Comparison of ENCODE assay signal across 17 mouse cellular contexts in genomic region chr1:87709020-87709419, GRCm38 (mm10). TPM values are rescaled to one million over a fixed set of nuclear protein-coding genes. Genes with fewer than 3 reads are reported as not detected.
A peak's percentile ranks its signal among the peaks of the same experiment; 100 is the strongest.
DNase-seq lines count a peak whose midpoint lies in the region; ATAC-seq lines count a peak whose summit lies in the region.
"Had no signal": no experiment of that assay in that cellular context is flagged by ENCODE, and none has a peak within 500 bp of the region (broad histone marks: within the 10 kb centered on the region; RNA-seq: fewer than 3 reads in every experiment).

No protein-coding gene starts in this region.

- H3K4me1 ChIP-seq in forebrain, embryonic 15.5 days: peaks cover 13% of the 10 kb centered on the region
- H3K4me1 ChIP-seq in forebrain, embryonic 10.5 days: peaks cover 7% of the 10 kb centered on the region; the same call in 1 of the 2 replicates
- peaks cover 5% of the 10 kb centered on the region; the same call in 1 of the 2 replicates for H3K4me1 ChIP-seq in midbrain, embryonic 14.5 days (ENCODE audit: control insufficient read depth, insufficient read depth, low read length)
- H3K4me1 ChIP-seq in midbrain, embryonic 10.5 days: peaks cover 11% of the 10 kb centered on the region; the same call in 1 of the 2 replicates
- H3K4me1 ChIP-seq: embryonic facial prominence, embryonic 15.5 days; limb, embryonic 15.5 days had no signal

- ATAC-seq in forebrain, embryonic 15.5 days (replicated peaks): peak; percentile 82
- no peak for ATAC-seq in midbrain, embryonic 14.5 days (ENCODE audit: low FRiP score, low TSS enrichment)
- ATAC-seq: intestine, embryonic 16.5 days had no signal

- no peaks in the 10 kb centered on the region for H3K36me3 ChIP-seq in forebrain, embryonic 15.5 days
- no peaks in the 10 kb centered on the region for H3K36me3 ChIP-seq in forebrain, embryonic 10.5 days (replicated peaks)
- H3K36me3 ChIP-seq in midbrain, embryonic 14.5 days (ENCODE audit: control insufficient read depth, insufficient read depth, low read length): no peaks in the 10 kb centered on the region
- H3K36me3 ChIP-seq in midbrain, embryonic 10.5 days: no peaks in the 10 kb centered on the region
- H3K36me3 ChIP-seq: embryonic facial prominence, embryonic 15.5 days; hindbrain, embryonic 10.5 days; limb, embryonic 15.5 days had no signal

- H3K27me3 ChIP-seq in forebrain, embryonic 15.5 days: no peaks in the 10 kb centered on the region
- no peaks in the 10 kb centered on the region for H3K27me3 ChIP-seq in forebrain, embryonic 10.5 days (ENCODE audit: poor library complexity, severe bottlenecking)
- H3K27me3 ChIP-seq in midbrain, embryonic 14.5 days (ENCODE audit: control insufficient read depth, insufficient read depth, low read length): no peaks in the 10 kb centered on the region
- H3K27me3 ChIP-seq in midbrain, embryonic 10.5 days (ENCODE audit: low read depth, poor library complexity, severe bottlenecking): no peaks in the 10 kb centered on the region
- H3K27me3 ChIP-seq: heart, embryonic 12.5 days; limb, embryonic 15.5 days had no signal

- 18% methylated on average over 6 of the region's 6 CpGs for WGBS in forebrain, embryonic 15.5 days
- WGBS in forebrain, embryonic 10.5 days: 74% methylated on average over 6 of the region's 6 CpGs
- WGBS in midbrain, embryonic 14.5 days: 27% methylated on average over 6 of the region's 6 CpGs
- 72% methylated on average over 6 of the region's 6 CpGs for WGBS in midbrain, embryonic 10.5 days

- no peak for DNase-seq in forebrain, embryonic 10.5 days (ENCODE audit: extremely low spot score, low spot score)
- DNase-seq in midbrain, embryonic 14.5 days: peak; percentile 49
- no peak for DNase-seq in midbrain, embryonic 10.5 days (ENCODE audit: low spot score)
- DNase-seq in left cerebral cortex, adult 9 months (ENCODE audit: low spot score in 2 of 2): peak; percentile 72 to 73
- no peak for DNase-seq in retina, postnatal 1 day
- DNase-seq in cerebellum, postnatal 25 days: no peak
- DNase-seq in thymus, postnatal 0 days (ENCODE audit: low spot score): no peak
- DNase-seq: adrenal gland, postnatal 14 days; gastrocnemius, postnatal 10 days; kidney, postnatal 36 days; lung, postnatal 36 days had no signal

- H3K4me3 ChIP-seq in forebrain, embryonic 15.5 days: no peak overlapping the region
- no peak overlapping the region for H3K4me3 ChIP-seq in forebrain, embryonic 10.5 days
- no peak overlapping the region for H3K4me3 ChIP-seq in midbrain, embryonic 14.5 days (replicated peaks; ENCODE audit: low read depth, low read length)
- no peak overlapping the region for H3K4me3 ChIP-seq in midbrain, embryonic 10.5 days
- H3K4me3 ChIP-seq: embryonic facial prominence, embryonic 15.5 days; heart, embryonic 12.5 days; hindbrain, embryonic 10.5 days; limb, embryonic 15.5 days had no signal

- no peak overlapping the region for H3K4me2 ChIP-seq in forebrain, embryonic 15.5 days (replicated peaks)
- no peak overlapping the region for H3K4me2 ChIP-seq in midbrain, embryonic 14.5 days (ENCODE audit: low read length)
- H3K4me2 ChIP-seq: embryonic facial prominence, embryonic 15.5 days; heart, embryonic 12.5 days; limb, embryonic 15.5 days had no signal

- no peaks in the 10 kb centered on the region for H3K9me3 ChIP-seq in forebrain, embryonic 15.5 days
- peaks cover 9% of the 10 kb centered on the region; the same call in 1 of the 2 replicates for H3K9me3 ChIP-seq in forebrain, embryonic 10.5 days
- no peaks in the 10 kb centered on the region for H3K9me3 ChIP-seq in midbrain, embryonic 14.5 days (ENCODE audit: control insufficient read depth, low read length)
- no peaks in the 10 kb centered on the region; the same call in 1 of the 2 replicates for H3K9me3 ChIP-seq in midbrain, embryonic 10.5 days (replicated peaks)
- H3K9me3 ChIP-seq: embryonic facial prominence, embryonic 15.5 days; limb, embryonic 15.5 days had no signal

- H3K27ac ChIP-seq in forebrain, embryonic 15.5 days (replicated peaks): peak overlapping the region; percentile 74
- no peak overlapping the region for H3K27ac ChIP-seq in forebrain, embryonic 10.5 days
- H3K27ac ChIP-seq in midbrain, embryonic 14.5 days (replicated peaks; ENCODE audit: low read depth, low read length): peak overlapping the region; percentile 61
- no peak overlapping the region for H3K27ac ChIP-seq in midbrain, embryonic 10.5 days (replicated peaks)
- H3K27ac ChIP-seq: embryonic facial prominence, embryonic 15.5 days; hindbrain, embryonic 10.5 days; limb, embryonic 15.5 days had no signal

- no peak overlapping the region for H3K9ac ChIP-seq in forebrain, embryonic 15.5 days (replicated peaks)
- no peak overlapping the region for H3K9ac ChIP-seq in midbrain, embryonic 14.5 days (replicated peaks; ENCODE audit: low read length)
- H3K9ac ChIP-seq: embryonic facial prominence, embryonic 15.5 days; heart, embryonic 12.5 days; limb, embryonic 15.5 days had no signal

RNA-seq across cellular contexts. Expression of gene Atg16l1, which starts 46.6 kb away (rescaled TPM):
- 60.2 and 64.0 TPM in 2 replicates for polyA plus RNA-seq in forebrain, embryonic 15.5 days (2015; fragmentation: Nextera tagmentation; extraction: Ambion mirVana)
- 34.9 and 36.0 TPM in 2 replicates for polyA plus RNA-seq in forebrain, embryonic 10.5 days (2016; fragmentation: Nextera tagmentation; extraction: Ambion mirVana)
- polyA plus RNA-seq in midbrain, embryonic 14.5 days (2014; fragmentation: Nextera tagmentation; extraction: Ambion mirVana): 66.5 and 77.2 TPM in 2 replicates
- polyA plus RNA-seq in midbrain, embryonic 10.5 days (2016; fragmentation: Nextera tagmentation; extraction: Ambion mirVana): 33.2 and 39.8 TPM in 2 replicates
- polyA plus RNA-seq in thymus, postnatal 0 days (2015; fragmentation: Nextera tagmentation; extraction: Ambion mirVana): 25.7 and 27.2 TPM in 2 replicates

Comparison
In these comparisons a context has a peak if more than half of its experiments do, and no peak if none do; other contexts are left out.
1. H3K27ac ChIP-seq: peak in forebrain, embryonic 15.5 days (single experiment) and midbrain, embryonic 14.5 days (single experiment); none in forebrain, embryonic 10.5 days (single experiment) and midbrain, embryonic 10.5 days (single experiment).
2. DNase-seq: peak in midbrain, embryonic 14.5 days (single experiment) and left cerebral cortex, adult 9 months (2 of 2); none in forebrain, embryonic 10.5 days (single experiment), midbrain, embryonic 10.5 days (single experiment), retina, postnatal 1 day (single experiment), cerebellum, postnatal 25 days (0 of 2) and thymus, postnatal 0 days (single experiment).